Mouse (Mus musculus) myocyte (in vitro differentiated cells): Measurements from ENCODE around the gene Gimap7. TPM values are rescaled to one million over a fixed set of nuclear protein-coding genes. Genes with fewer than 3 reads are reported as not detected.

Source experiments
- H3K27me3 ChIP-seq: one replicate; pipeline ENCODE4 v1.6.1; 2011; ENCODE audit not compliant: control insufficient read depth, insufficient read depth, insufficient read length
- H3K36me3 ChIP-seq: one replicate; pipeline ENCODE4 v1.6.1; 2011; ENCODE audit not compliant: control insufficient read depth, insufficient read depth
- H3K4me2 ChIP-seq: one replicate; pipeline ENCODE4 v1.6.1; 2011; ENCODE audit warnings: low read depth, control low read depth
- H3K4me3 ChIP-seq: one replicate; pipeline ENCODE4 v1.5.1; 2011; ENCODE audit warnings: mild to moderate bottlenecking, control low read depth, moderate library complexity
- H3K79me2 ChIP-seq: one replicate; pipeline ENCODE4 v1.6.1; 2011; ENCODE audit not compliant: control insufficient read depth, insufficient read depth
- H3ac ChIP-seq: one replicate; pipeline ENCODE4 v1.6.1; 2011; ENCODE audit not compliant: control insufficient read depth, insufficient read length
- CEBPB ChIP-seq: IDR thresholded peaks from 2 replicates; pipeline ENCODE4 v1.6.1; 2011; ENCODE audit warnings: mild to moderate bottlenecking, moderate library complexity; ENCODE audit not compliant: poor library complexity, insufficient read depth, severe bottlenecking
- E2F4 ChIP-seq: IDR thresholded peaks from one replicate; pipeline ENCODE4 v1.6.1; 2011; ENCODE audit warnings: mild to moderate bottlenecking, control low read depth, moderate library complexity; ENCODE audit not compliant: insufficient read depth
- MAX ChIP-seq: IDR thresholded peaks from one replicate; pipeline ENCODE4 v1.6.1; 2011; ENCODE audit warnings: low read depth, mild to moderate bottlenecking, control low read depth
- MYOD1 ChIP-seq, 3 experiments: IDR thresholded peaks; one replicate each; pipeline ENCODE4 v1.6.1; 2011; ENCODE audit warnings: control low read depth in 2 of 3, low read depth in 2 of 3, mild to moderate bottlenecking in 2 of 3, moderate library complexity in 1 of 3; ENCODE audit not compliant: insufficient read length in 2 of 3, control insufficient read depth in 1 of 3
- MYOG ChIP-seq, 3 experiments: IDR thresholded peaks; one replicate each; pipeline ENCODE4 v1.6.1; 2011; ENCODE audit warnings: control low read depth in 2 of 3, low read depth in 2 of 3, mild to moderate bottlenecking in 2 of 3; ENCODE audit not compliant: insufficient read length in 2 of 3, control insufficient read depth in 1 of 3, insufficient read depth in 1 of 3
- POLR2A ChIP-seq: IDR thresholded peaks from one replicate; pipeline ENCODE4 v1.6.1; 2011; ENCODE audit warnings: low read depth, mild to moderate bottlenecking, control low read depth, moderate library complexity; ENCODE audit not compliant: insufficient read length
- POLR2AphosphoS2 ChIP-seq: IDR thresholded peaks from one replicate; pipeline ENCODE4 v1.6.1; 2011; ENCODE audit warnings: low read depth, control low read depth; ENCODE audit not compliant: insufficient read length
- REST ChIP-seq: IDR thresholded peaks from one replicate; pipeline ENCODE4 v1.6.1; 2011; ENCODE audit warnings: mild to moderate bottlenecking, control low read depth, moderate library complexity; ENCODE audit not compliant: insufficient read depth, insufficient read length
- SRF ChIP-seq: IDR thresholded peaks from one replicate; pipeline ENCODE4 v1.6.1; 2011; ENCODE audit warnings: low read depth; ENCODE audit not compliant: control insufficient read depth, insufficient read length
- TCF12 ChIP-seq: IDR thresholded peaks from one replicate; pipeline ENCODE4 v1.6.1; 2011; ENCODE audit warnings: mild to moderate bottlenecking, control low read depth; ENCODE audit not compliant: poor library complexity, insufficient read depth, severe bottlenecking
- TCF3 ChIP-seq: IDR thresholded peaks from one replicate; pipeline ENCODE4 v1.6.1; 2011; ENCODE audit warnings: low read depth, control low read depth; ENCODE audit not compliant: insufficient read length
- USF1 ChIP-seq: IDR thresholded peaks from one replicate; pipeline ENCODE4 v1.6.1; 2011; ENCODE audit warnings: low read depth, mild to moderate bottlenecking, control low read depth, moderate library complexity
- polyA plus RNA-seq: library from polyadenylated mRNA; unstranded; fragments of >200 nt; fragmentation: generic; extraction: Trizol; gene quantifications from one replicate; pipeline ENCODE4 v1.2.1, GENCODE M21; 2012; ENCODE audit warnings: missing spikeins

Gimap7 gene
- polyA plus RNA-seq, 1 experiment = not detected

DNA sequence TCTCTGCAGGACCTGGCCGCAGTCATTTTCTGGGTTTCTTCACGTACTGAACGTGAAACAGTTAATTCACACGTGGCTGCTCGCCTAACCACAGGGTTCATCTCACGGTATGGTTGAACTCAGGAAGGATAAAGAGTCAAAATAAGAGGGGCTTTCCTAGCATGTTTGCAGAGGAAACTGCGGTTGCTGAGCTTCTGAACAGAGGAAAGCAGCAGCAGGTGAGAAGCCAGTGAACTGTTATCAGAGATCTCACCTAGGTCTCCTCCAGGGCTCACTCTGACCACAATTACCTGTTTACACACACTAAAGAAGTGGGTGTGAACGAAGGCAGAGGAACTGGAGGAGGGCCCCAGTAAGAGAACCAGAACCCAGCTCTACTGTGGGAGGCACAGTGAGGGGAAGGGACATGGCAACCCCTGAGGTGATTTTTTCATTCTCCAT, 14.5 kb downstream of the Gimap7 start:
- Histone ChIP-seq H3K36me3 (no peaks in the 10 kb centered on the region), H3ac (no peak overlapping the region), H3K79me2 (no peaks in the 10 kb centered on the region), H3K4me3 (no peak overlapping the region), H3K27me3 (no peaks in the 10 kb centered on the region), H3K4me2 (no peak overlapping the region)
- TF ChIP-seq REST (no peak), MYOD1 (IDR thresholded peaks at IDR 0.05; ENCODE audit: control insufficient read depth in 1 of 3, insufficient read length in 2 of 3, low read depth in 2 of 3) (no peak), TCF3 (no peak), CEBPB (no peak), E2F4 (no peak), MAX (no peak), SRF (no peak), USF1 (no peak)

DNA sequence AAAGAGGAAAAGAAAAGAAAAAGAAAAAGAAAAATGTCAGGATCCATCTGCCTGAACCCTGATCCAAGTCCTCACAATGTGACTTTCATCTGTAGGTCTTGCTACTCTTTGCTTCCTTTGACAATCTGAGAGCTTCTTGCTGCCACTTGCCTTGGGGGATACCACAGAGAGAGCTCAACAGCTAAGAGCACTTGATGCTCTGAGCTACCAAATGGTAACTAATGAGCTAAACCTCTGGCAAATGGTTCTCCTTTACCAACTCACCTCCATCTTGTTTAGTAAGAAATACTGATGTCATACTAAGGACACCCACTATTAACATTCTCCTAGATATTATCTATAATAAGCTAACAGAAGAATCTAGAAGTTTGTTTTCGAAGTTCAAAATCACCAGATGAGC, 15.2 kb downstream of the Gimap7 start:
- no peaks in the 10 kb centered on the region for H3K79me2 ChIP-seq
- no peak overlapping the region for H3K4me3 ChIP-seq
- TF ChIP-seq SRF = no peak
- no peak for TF ChIP-seq TCF12
- no peak for TF ChIP-seq MAX
- no peak for TF ChIP-seq MYOD1 (IDR thresholded peaks at IDR 0.05; ENCODE audit: control insufficient read depth in 1 of 3, insufficient read length in 2 of 3, low read depth in 2 of 3)
- TF ChIP-seq E2F4 = no peak
- TF ChIP-seq TCF3 = no peak
- TF ChIP-seq USF1 = no peak
- no peak for TF ChIP-seq REST
- no peak for TF ChIP-seq POLR2AphosphoS2
- TF ChIP-seq CEBPB = no peak
- no peak for TF ChIP-seq POLR2A
- no peak for TF ChIP-seq MYOG (IDR thresholded peaks at IDR 0.05; ENCODE audit: control insufficient read depth in 1 of 3, insufficient read depth in 1 of 3, insufficient read length in 2 of 3, low read depth in 2 of 3)
- no peaks in the 10 kb centered on the region for H3K36me3 ChIP-seq
- no peak overlapping the region for H3ac ChIP-seq
- H3K27me3 ChIP-seq = no peaks in the 10 kb centered on the region
- H3K4me2 ChIP-seq = no peak overlapping the region

DNA sequence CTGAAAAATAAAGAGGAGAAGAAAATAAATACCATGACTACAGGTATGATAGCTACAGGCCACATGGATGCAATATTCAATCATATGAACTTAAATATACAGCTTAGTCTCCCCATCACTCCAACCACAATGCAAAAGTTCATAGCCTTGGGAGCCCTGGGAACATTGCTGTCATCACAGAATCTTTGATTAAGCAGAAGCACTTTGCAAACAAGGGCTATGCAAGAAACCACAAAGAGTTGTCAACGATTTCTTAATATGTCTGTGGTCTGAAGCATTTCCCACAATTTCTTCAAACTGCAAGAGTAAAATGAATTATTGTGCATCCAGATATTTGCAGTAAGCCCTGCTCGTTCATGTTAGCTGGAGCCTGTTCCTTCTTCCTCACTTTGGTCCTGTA, 18.6 kb downstream of the Gimap7 start:
- no peak overlapping the region for H3K4me3 ChIP-seq
- H3K27me3 ChIP-seq = no peaks in the 10 kb centered on the region
- H3ac ChIP-seq = no peak overlapping the region
- no peaks in the 10 kb centered on the region for H3K79me2 ChIP-seq
- H3K4me2 ChIP-seq = no peak overlapping the region
- TF ChIP-seq REST = no peak
- TF ChIP-seq E2F4 = no peak
- TF ChIP-seq MAX = no peak
- TF ChIP-seq POLR2A = no peak
- no peaks in the 10 kb centered on the region for H3K36me3 ChIP-seq

DNA sequence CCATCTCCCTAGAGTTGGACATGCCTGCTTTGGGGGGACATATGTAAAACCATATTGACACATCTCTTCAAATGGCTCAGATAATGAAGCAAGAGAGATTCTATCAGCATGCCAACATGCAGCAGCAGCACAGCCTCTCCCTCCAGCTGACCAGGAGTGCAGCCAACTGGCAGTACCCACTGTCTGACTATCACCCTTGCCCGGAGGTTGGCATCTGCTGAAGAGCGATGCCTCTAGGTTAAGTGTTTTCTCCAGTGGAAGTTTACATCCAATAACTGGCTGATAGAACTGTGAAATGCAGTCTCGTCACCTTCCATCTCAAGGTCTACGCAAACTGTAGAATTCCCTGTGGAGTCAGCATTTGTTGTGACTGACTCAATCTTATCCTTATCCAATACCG, 19.3 kb downstream of the Gimap7 start:
- Histone ChIP-seq H3K27me3 (no peaks in the 10 kb centered on the region), H3ac (no peak overlapping the region), H3K36me3 (no peaks in the 10 kb centered on the region), H3K79me2 (no peaks in the 10 kb centered on the region), H3K4me3 (no peak overlapping the region), H3K4me2 (no peak overlapping the region)
- TF ChIP-seq MAX (no peak), POLR2AphosphoS2 (no peak), MYOG (IDR thresholded peaks at IDR 0.05; ENCODE audit: control insufficient read depth in 1 of 3, insufficient read depth in 1 of 3, insufficient read length in 2 of 3, low read depth in 2 of 3) (no peak), SRF (no peak), USF1 (no peak), POLR2A (no peak), TCF3 (no peak), REST (no peak), MYOD1 (IDR thresholded peaks at IDR 0.05; ENCODE audit: control insufficient read depth in 1 of 3, insufficient read length in 2 of 3, low read depth in 2 of 3) (no peak), CEBPB (no peak), TCF12 (no peak), E2F4 (no peak)

DNA sequence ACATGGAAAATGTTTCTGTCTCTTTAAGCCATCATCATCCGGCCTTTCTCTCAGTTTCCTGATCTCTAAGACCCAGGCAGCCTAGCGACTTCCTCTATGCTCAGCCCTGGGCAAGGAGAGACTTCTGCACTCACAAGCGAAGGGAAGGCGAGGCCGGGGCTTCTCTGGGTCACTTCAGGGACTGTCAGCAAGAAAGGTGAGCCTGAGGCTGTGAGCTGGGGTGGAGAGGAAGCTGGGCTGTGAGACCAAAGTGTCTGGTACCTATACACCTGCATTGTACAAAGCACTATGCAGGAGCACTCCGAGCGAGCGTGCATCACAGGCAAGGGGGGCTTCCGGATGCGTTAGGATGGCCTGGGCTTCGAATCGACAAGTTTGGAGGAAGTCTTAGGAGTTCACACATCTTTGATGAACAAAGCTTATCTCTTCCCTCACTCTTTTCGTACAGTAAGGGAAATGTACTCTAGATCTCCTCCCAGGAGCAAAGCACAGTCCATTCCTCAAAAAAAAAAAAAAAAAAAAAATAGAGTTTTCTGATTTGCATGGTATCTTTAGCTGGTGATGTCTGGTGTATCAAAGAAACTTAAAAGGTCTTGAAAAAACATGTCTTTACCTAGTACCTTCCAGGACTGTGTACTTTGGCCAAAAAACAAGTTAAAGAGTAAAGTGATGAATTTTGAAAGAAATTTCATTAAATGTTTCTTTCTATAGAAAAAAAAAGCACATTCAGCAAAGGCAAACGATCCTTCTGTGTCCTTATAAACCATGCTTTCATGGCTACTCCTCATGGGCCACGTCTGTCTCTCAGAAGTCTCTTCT, 20.7 kb downstream of the Gimap7 start, which contains the start of gene Gimap1:
Gene Gimap1 (plus strand): TSS at position 94 of the 819 bp plus-strand sequence.
- TF ChIP-seq POLR2A (no peak), TCF12 (no peak), POLR2AphosphoS2 (no peak), CEBPB (no peak), REST (no peak), MYOG (IDR thresholded peaks at IDR 0.05; ENCODE audit: control insufficient read depth in 1 of 3, insufficient read depth in 1 of 3, insufficient read length in 2 of 3, low read depth in 2 of 3) (no peak), E2F4 (no peak), MYOD1 (IDR thresholded peaks at IDR 0.05; ENCODE audit: control insufficient read depth in 1 of 3, insufficient read length in 2 of 3, low read depth in 2 of 3) (no peak)
- Histone ChIP-seq H3ac (no peak within 1 kb of the TSS), H3K79me2 (no peaks in the 10 kb centered on the region), H3K27me3 (no peaks in the 10 kb centered on the region), H3K36me3 (no peaks in the 10 kb centered on the region), H3K4me2 (no peak within 1 kb of the TSS), H3K4me3 (no peak within 1 kb of the TSS)
